Comparison of ENCODE assay signal across 40 mouse cellular contexts in genomic region chr2:88525720-88526119, GRCm38 (mm10). TPM values are rescaled to one million over a fixed set of nuclear protein-coding genes. Genes with fewer than 3 reads are reported as not detected.
"Had no signal": no experiment of that assay in that cellular context is flagged by ENCODE, and none has a peak within 500 bp of the region (broad histone marks: within the 10 kb centered on the region; RNA-seq: fewer than 3 reads in every experiment).

No protein-coding gene starts in this region.

- H3K9ac ChIP-seq: heart, embryonic 12.5 days; heart, embryonic 13.5 days; heart, embryonic 15.5 days; hindbrain, embryonic 12.5 days; hindbrain, embryonic 13.5 days; hindbrain, embryonic 14.5 days; hindbrain, embryonic 15.5 days; kidney, embryonic 15.5 days had no signal

- ATAC-seq: hindbrain, embryonic 16.5 days; hindbrain, postnatal 0 days had no signal

- H3K27me3 ChIP-seq: heart, embryonic 12.5 days; heart, embryonic 13.5 days; heart, embryonic 15.5 days; hindbrain, embryonic 12.5 days; hindbrain, embryonic 13.5 days; hindbrain, embryonic 15.5 days; kidney, embryonic 15.5 days had no signal

- H3K36me3 ChIP-seq: heart, embryonic 10.5 days; heart, embryonic 12.5 days; heart, embryonic 13.5 days; heart, embryonic 15.5 days; hindbrain, embryonic 10.5 days; hindbrain, embryonic 12.5 days; hindbrain, embryonic 13.5 days; hindbrain, embryonic 15.5 days; kidney, embryonic 15.5 days had no signal

- H3K9me3 ChIP-seq: heart, embryonic 10.5 days; heart, embryonic 13.5 days; heart, embryonic 15.5 days; hindbrain, embryonic 10.5 days; hindbrain, embryonic 12.5 days; hindbrain, embryonic 13.5 days; hindbrain, embryonic 15.5 days; kidney, embryonic 15.5 days had no signal

- H3K4me3 ChIP-seq: heart, embryonic 10.5 days; heart, embryonic 12.5 days; heart, embryonic 13.5 days; heart, embryonic 15.5 days; hindbrain, embryonic 10.5 days; hindbrain, embryonic 12.5 days; hindbrain, embryonic 13.5 days; hindbrain, embryonic 15.5 days; kidney, embryonic 15.5 days; layer of hippocampus, adult 2 months; left cerebral cortex, adult 2 months had no signal

- H3K27ac ChIP-seq: heart, embryonic 10.5 days; heart, embryonic 13.5 days; heart, embryonic 15.5 days; hindbrain, embryonic 10.5 days; hindbrain, embryonic 12.5 days; hindbrain, embryonic 13.5 days; hindbrain, embryonic 14.5 days; hindbrain, embryonic 15.5 days; hindbrain, postnatal 0 days; kidney, embryonic 15.5 days; kidney, postnatal 0 days; layer of hippocampus, adult 2 months; left cerebral cortex, adult 2 months had no signal

- H3K4me1 ChIP-seq: heart, embryonic 10.5 days; heart, embryonic 12.5 days; heart, embryonic 13.5 days; heart, embryonic 15.5 days; hindbrain, embryonic 10.5 days; hindbrain, embryonic 12.5 days; hindbrain, embryonic 13.5 days; hindbrain, embryonic 15.5 days; kidney, embryonic 15.5 days had no signal

- DNase-seq: heart, postnatal 10 days; heart, postnatal 14 days; heart, postnatal 36 days; heart, postnatal 4 days; kidney, adult 11 months; kidney, adult 18-20 months; kidney, adult 2 months; kidney, adult 8-10 months; kidney, adult 9 months; kidney, postnatal 10 days; kidney, postnatal 14 days; kidney, postnatal 25 days; kidney, postnatal 36 days; kidney, postnatal 4 days; layer of hippocampus, adult 9-11 months; layer of hippocampus, postnatal 36 days had no signal

- H3K4me2 ChIP-seq: heart, embryonic 11.5 days; heart, embryonic 12.5 days; heart, embryonic 13.5 days; heart, embryonic 15.5 days; hindbrain, embryonic 12.5 days; hindbrain, embryonic 13.5 days; hindbrain, embryonic 14.5 days; hindbrain, embryonic 15.5 days; kidney, embryonic 15.5 days had no signal

RNA-seq across cellular contexts. Expression of gene Olfr1186, which starts 7.4 kb away (rescaled TPM):
- polyA plus RNA-seq: heart, embryonic 10.5 days; heart, embryonic 11.5 days; heart, embryonic 12.5 days; heart, embryonic 13.5 days; heart, embryonic 14.5 days; heart, embryonic 15.5 days; heart, embryonic 16.5 days; heart, postnatal 0 days; hindbrain, embryonic 10.5 days; hindbrain, embryonic 11.5 days; hindbrain, embryonic 12.5 days; hindbrain, embryonic 13.5 days; hindbrain, embryonic 14.5 days; hindbrain, embryonic 15.5 days; hindbrain, embryonic 16.5 days; hindbrain, postnatal 0 days; intestine, embryonic 14.5 days; kidney, adult 2 months; kidney, embryonic 14.5 days; kidney, embryonic 15.5 days; kidney, embryonic 16.5 days; kidney, postnatal 0 days; large intestine, adult 2 months had no signal

RNA-seq across cellular contexts. Expression of gene Olfr1188, which starts 31.0 kb away (rescaled TPM):
- polyA plus RNA-seq: heart, embryonic 10.5 days; heart, embryonic 11.5 days; heart, embryonic 12.5 days; heart, embryonic 13.5 days; heart, embryonic 14.5 days; heart, embryonic 15.5 days; heart, embryonic 16.5 days; heart, postnatal 0 days; hindbrain, embryonic 10.5 days; hindbrain, embryonic 11.5 days; hindbrain, embryonic 12.5 days; hindbrain, embryonic 13.5 days; hindbrain, embryonic 14.5 days; hindbrain, embryonic 15.5 days; hindbrain, embryonic 16.5 days; hindbrain, postnatal 0 days; intestine, embryonic 14.5 days; kidney, adult 2 months; kidney, embryonic 14.5 days; kidney, embryonic 15.5 days; kidney, embryonic 16.5 days; kidney, postnatal 0 days; large intestine, adult 2 months had no signal

RNA-seq across cellular contexts. Expression of gene Olfr1185-ps1, which starts 32.6 kb away (rescaled TPM):
- polyA plus RNA-seq: heart, embryonic 10.5 days; heart, embryonic 11.5 days; heart, embryonic 12.5 days; heart, embryonic 13.5 days; heart, embryonic 14.5 days; heart, embryonic 15.5 days; heart, embryonic 16.5 days; heart, postnatal 0 days; hindbrain, embryonic 10.5 days; hindbrain, embryonic 11.5 days; hindbrain, embryonic 12.5 days; hindbrain, embryonic 13.5 days; hindbrain, embryonic 14.5 days; hindbrain, embryonic 15.5 days; hindbrain, embryonic 16.5 days; hindbrain, postnatal 0 days; intestine, embryonic 14.5 days; kidney, adult 2 months; kidney, embryonic 14.5 days; kidney, embryonic 15.5 days; kidney, embryonic 16.5 days; kidney, postnatal 0 days; large intestine, adult 2 months had no signal

RNA-seq across cellular contexts. Expression of gene Olfr1184, which starts 42.3 kb away (rescaled TPM):
- polyA plus RNA-seq: heart, embryonic 10.5 days; heart, embryonic 11.5 days; heart, embryonic 12.5 days; heart, embryonic 13.5 days; heart, embryonic 14.5 days; heart, embryonic 15.5 days; heart, embryonic 16.5 days; heart, postnatal 0 days; hindbrain, embryonic 10.5 days; hindbrain, embryonic 11.5 days; hindbrain, embryonic 12.5 days; hindbrain, embryonic 13.5 days; hindbrain, embryonic 14.5 days; hindbrain, embryonic 15.5 days; hindbrain, embryonic 16.5 days; hindbrain, postnatal 0 days; intestine, embryonic 14.5 days; kidney, adult 2 months; kidney, embryonic 14.5 days; kidney, embryonic 15.5 days; kidney, embryonic 16.5 days; kidney, postnatal 0 days; large intestine, adult 2 months had no signal
